Mouse (Mus musculus): Measurements from ENCODE around the gene Zbed5. TPM values are rescaled to one million over a fixed set of nuclear protein-coding genes. Genes with fewer than 3 reads are reported as not detected.
"Not testable (repeated sequence)": the region's sequence is repeated elsewhere in the genome, so short reads cannot be mapped to it uniquely, and the experiment has no call there.

Zbed5 gene
- polyA plus RNA-seq, 1 experiment from 2014 or later, result 18.6 TPM

DNA sequence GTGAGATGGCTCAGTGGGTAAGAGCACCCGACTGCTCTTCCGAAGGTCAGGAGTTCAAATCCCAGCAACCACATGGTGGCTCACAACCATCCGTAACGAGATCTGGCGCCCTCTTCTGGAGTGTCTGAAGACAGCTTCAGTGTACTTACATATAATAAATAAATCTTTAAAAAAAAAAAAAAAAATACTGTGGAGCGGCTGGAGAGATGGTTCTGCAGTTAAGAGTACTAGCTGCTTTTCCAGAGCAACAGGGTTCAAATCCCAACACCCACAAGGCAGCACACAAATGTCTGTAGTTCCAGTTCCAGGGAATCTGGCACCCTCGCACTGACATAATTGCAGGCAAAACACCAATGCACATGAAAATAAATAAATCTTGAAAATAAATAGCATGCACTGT lies 5.1 kb upstream of the Zbed5 start:
- not testable (repeated sequence) for H3K4me1 ChIP-seq (ENCODE audit: control insufficient read depth, insufficient read depth, low read length); H3K4me3 ChIP-seq (ENCODE audit: low read depth, low read length); H3K4me2 ChIP-seq (ENCODE audit: low read depth, low read length); H3K36me3 ChIP-seq (ENCODE audit: control insufficient read depth, insufficient read depth, low read length); H3K27me3 ChIP-seq (ENCODE audit: control insufficient read depth, insufficient read depth, low read length); H3K9ac ChIP-seq (replicated peaks; ENCODE audit: low read depth, low read length); ATAC-seq (ENCODE audit: low read depth); H3K27ac ChIP-seq (ENCODE audit: low read depth, low read length); H3K9me3 ChIP-seq (ENCODE audit: control insufficient read depth, low read length)
- 85% methylated on average over 4 of the region's 7 CpGs for WGBS

DNA sequence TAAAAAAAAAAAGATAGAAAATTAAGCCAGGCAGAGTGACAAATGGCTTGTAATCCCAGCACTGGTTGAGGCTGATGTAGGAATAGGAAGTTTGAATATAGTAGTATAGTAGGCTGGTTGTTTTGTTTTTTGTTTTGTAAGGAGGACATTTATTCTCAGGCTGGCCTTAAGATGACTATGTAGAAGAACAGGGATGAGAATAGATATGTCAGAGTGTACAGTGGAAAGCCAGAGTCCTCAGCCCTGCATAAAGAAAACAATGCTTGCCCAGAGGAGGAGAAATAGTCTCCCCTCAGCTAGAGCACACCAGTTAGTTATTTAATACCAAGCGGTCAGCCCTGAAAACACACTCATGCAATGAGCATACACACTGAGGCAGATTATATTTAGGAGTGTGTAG lies 2.9 kb downstream of the Zbed5 start, which contains the start of gene Phkg1:
Gene Phkg1 (minus strand): TSS at position 101 of the 400 bp plus-strand sequence.
- H3K4me2 ChIP-seq (ENCODE audit: low read depth, low read length), result no peak within 1 kb of the TSS
- H3K4me3 ChIP-seq (ENCODE audit: low read depth, low read length), result no peak within 1 kb of the TSS
- no peak within 1 kb of the TSS for H3K27ac ChIP-seq (ENCODE audit: low read depth, low read length)
- no peak within 1 kb of the TSS for H3K9ac ChIP-seq (replicated peaks; ENCODE audit: low read depth, low read length)
- no peak for ATAC-seq (ENCODE audit: low read depth)
- peaks cover 3% of the 10 kb centered on the region; the same call in 1 of the 2 replicates for H3K4me1 ChIP-seq (ENCODE audit: control insufficient read depth, insufficient read depth, low read length)
- H3K27me3 ChIP-seq (ENCODE audit: control insufficient read depth, insufficient read depth, low read length), result no peaks in the 10 kb centered on the region
- WGBS, result 100% methylated on average over 1 of the region's 1 CpGs
- no peaks in the 10 kb centered on the region for H3K9me3 ChIP-seq (ENCODE audit: control insufficient read depth, low read length)
- H3K36me3 ChIP-seq (ENCODE audit: control insufficient read depth, insufficient read depth, low read length), result peaks cover 7% of the 10 kb centered on the region; the same call in 1 of the 2 replicates

DNA sequence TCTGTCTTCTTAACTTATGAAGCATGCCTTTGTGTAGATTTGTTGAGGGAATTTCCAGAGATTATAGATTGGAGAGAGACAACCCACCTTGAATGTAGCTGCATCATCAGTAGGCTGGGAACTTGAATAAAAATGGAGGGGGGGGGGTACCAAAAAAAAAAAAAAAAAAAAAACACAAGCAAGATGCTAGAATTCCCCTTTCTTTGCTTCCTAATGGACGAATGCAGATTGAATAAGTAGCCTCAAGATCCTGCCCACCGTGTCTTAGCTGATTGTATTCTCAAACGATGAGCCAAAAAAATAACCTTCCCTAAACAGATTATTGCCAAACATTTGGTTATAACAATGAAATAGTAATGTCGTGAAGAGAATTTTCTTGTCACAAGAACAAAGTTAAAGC lies 12.3 kb downstream of the Zbed5 start:
- Histone ChIP-seq H3K4me3 (ENCODE audit: low read depth, low read length) (peak overlapping the region; percentile 65), H3K9me3 (ENCODE audit: control insufficient read depth, low read length) (no peaks in the 10 kb centered on the region)
- 35% methylated on average over 4 of the region's 4 CpGs for WGBS

DNA sequence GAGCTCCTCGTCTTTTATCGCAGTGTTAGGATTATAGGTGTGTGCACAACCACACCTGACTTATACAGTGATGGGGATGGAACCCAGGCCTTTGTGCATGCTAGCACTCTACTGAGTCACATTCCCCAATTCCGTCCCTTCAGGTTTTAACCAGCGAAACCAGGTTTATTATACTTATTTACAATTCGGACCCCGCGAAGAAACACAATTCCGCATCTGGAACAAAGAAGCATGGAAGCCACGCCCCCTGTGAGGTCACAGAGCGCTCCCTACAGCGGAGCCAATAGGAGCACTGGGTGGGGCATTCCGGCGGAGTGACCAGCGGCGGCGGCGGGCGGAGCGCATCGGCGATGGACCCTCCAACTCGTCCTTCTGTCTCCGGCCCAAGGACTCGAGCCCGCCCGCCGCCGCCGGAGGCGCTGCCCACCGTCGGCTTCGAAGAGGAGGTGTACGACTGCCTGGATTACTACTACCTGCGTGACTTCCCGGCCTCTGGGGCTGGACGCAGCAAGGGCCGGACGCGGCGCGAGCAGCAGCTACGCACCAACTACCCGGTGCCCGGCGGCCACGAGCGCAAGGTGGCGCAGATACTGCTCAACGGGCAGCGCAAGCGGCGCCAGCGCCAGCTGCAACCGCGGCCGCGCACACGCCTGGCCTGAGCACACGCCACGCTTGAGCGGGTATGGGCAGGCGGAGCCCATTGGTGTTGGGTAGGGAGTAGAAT lies 12.9 kb downstream of the Zbed5 start, which contains the start of gene Nupr1l:
Gene Nupr1l (plus strand): TSS at position 299 of the 724 bp plus-strand sequence.
- peak within 1 kb of the TSS; percentile 65 for H3K4me3 ChIP-seq (ENCODE audit: low read depth, low read length)
- H3K27ac ChIP-seq (ENCODE audit: low read depth, low read length), result peak within 1 kb of the TSS; percentile 98
- no peaks in the 10 kb centered on the region for H3K9me3 ChIP-seq (ENCODE audit: control insufficient read depth, low read length)

More for the DNA sequence above, 12.3 kb downstream of the Zbed5 start:
- 0 out of 2 replicates have a peak, but pooled peaks cover 4% of the 10 kb centered on the region for H3K36me3 ChIP-seq (ENCODE audit: control insufficient read depth, insufficient read depth, low read length)
- no peaks in the 10 kb centered on the region for H3K27me3 ChIP-seq (ENCODE audit: control insufficient read depth, insufficient read depth, low read length)
- H3K4me1 ChIP-seq (ENCODE audit: control insufficient read depth, insufficient read depth, low read length), result no peaks in the 10 kb centered on the region
- peak overlapping the region; percentile 98 for H3K27ac ChIP-seq (ENCODE audit: low read depth, low read length)
- ATAC-seq (ENCODE audit: low read depth), result no peak
- peak overlapping the region; percentile 75 for H3K4me2 ChIP-seq (ENCODE audit: low read depth, low read length)
- H3K9ac ChIP-seq (replicated peaks; ENCODE audit: low read depth, low read length), result peak overlapping the region; percentile 92

DNA sequence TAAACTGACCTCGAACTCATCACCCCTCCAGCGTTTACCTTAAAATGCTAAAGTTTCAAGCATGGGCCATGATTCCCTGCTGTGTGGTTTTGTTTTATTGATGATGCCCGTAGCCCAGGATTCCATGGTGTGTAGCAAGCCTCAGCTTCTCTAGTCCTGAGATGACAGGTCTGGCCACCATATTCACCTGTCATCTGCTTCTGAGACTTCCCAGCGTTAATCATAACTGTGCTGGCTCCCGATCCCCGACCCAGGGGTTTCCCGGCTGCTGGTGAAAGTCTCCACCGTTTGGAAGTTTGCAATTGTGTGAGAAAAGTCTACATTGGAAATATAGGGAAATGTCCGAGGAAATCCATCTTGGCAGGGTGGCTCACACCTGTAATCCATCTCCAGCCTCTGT lies 13.6 kb downstream of the Zbed5 start:
- ATAC-seq (ENCODE audit: low read depth), result no peak
- Histone ChIP-seq H3K27me3 (ENCODE audit: control insufficient read depth, insufficient read depth, low read length) (no peaks in the 10 kb centered on the region), H3K4me2 (ENCODE audit: low read depth, low read length) (peak overlapping the region; percentile 75), H3K4me1 (ENCODE audit: control insufficient read depth, insufficient read depth, low read length) (no peaks in the 10 kb centered on the region), H3K27ac (ENCODE audit: low read depth, low read length) (peak overlapping the region; percentile 98), H3K9me3 (ENCODE audit: control insufficient read depth, low read length) (no peaks in the 10 kb centered on the region), H3K9ac (replicated peaks; ENCODE audit: low read depth, low read length) (peak overlapping the region; percentile 92; the same call in 1 of the 2 replicates), H3K36me3 (ENCODE audit: control insufficient read depth, insufficient read depth, low read length) (no peaks in the 10 kb centered on the region), H3K4me3 (ENCODE audit: low read depth, low read length) (peak overlapping the region; percentile 65)
- 65% methylated on average over 9 of the region's 9 CpGs for WGBS

More for the DNA sequence above, 12.9 kb downstream of the Zbed5 start, which contains the start of gene Nupr1l:
- peak; percentile 96 for ATAC-seq (ENCODE audit: low read depth)
- Histone ChIP-seq H3K4me1 (ENCODE audit: control insufficient read depth, insufficient read depth, low read length) (no peaks in the 10 kb centered on the region), H3K27me3 (ENCODE audit: control insufficient read depth, insufficient read depth, low read length) (no peaks in the 10 kb centered on the region), H3K4me2 (ENCODE audit: low read depth, low read length) (peak within 1 kb of the TSS; percentile 75), H3K9ac (replicated peaks; ENCODE audit: low read depth, low read length) (peak within 1 kb of the TSS; percentile 92), H3K36me3 (ENCODE audit: control insufficient read depth, insufficient read depth, low read length) (no peaks in the 10 kb centered on the region)
- 1% methylated on average over 61 of the region's 63 CpGs for WGBS

DNA sequence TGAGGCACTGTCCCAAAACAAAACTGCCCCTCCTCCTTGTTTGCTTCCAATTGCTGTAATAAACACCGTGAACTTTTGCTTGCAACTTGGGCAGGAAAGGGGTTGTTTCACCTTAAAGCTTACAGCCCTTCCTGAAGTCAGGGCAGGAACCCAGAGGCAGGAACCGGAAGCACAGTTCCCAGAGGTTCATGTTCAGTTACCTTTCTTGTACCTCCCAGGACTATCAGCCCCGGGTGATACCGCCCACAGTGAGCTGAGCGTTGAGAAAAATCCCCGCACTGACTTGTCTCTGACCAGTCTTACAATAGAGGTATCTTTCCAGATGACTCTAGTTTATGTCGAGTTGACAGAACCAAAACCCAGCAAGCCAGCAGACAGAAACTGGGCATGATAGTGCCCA lies 14.1 kb downstream of the Zbed5 start:
- H3K36me3 ChIP-seq (ENCODE audit: control insufficient read depth, insufficient read depth, low read length), result no peaks in the 10 kb centered on the region
- no peaks in the 10 kb centered on the region for H3K9me3 ChIP-seq (ENCODE audit: control insufficient read depth, low read length)
- H3K9ac ChIP-seq (replicated peaks; ENCODE audit: low read depth, low read length), result no peak overlapping the region
- H3K4me3 ChIP-seq (ENCODE audit: low read depth, low read length), result no peak overlapping the region
- 81% methylated on average over 7 of the region's 7 CpGs for WGBS
- ATAC-seq (ENCODE audit: low read depth), result no peak
- no peaks in the 10 kb centered on the region for H3K4me1 ChIP-seq (ENCODE audit: control insufficient read depth, insufficient read depth, low read length)
- no peaks in the 10 kb centered on the region for H3K27me3 ChIP-seq (ENCODE audit: control insufficient read depth, insufficient read depth, low read length)
- H3K4me2 ChIP-seq (ENCODE audit: low read depth, low read length), result peak overlapping the region; percentile 75; the same call in 1 of the 2 replicates
- H3K27ac ChIP-seq (ENCODE audit: low read depth, low read length), result no peak overlapping the region

DNA sequence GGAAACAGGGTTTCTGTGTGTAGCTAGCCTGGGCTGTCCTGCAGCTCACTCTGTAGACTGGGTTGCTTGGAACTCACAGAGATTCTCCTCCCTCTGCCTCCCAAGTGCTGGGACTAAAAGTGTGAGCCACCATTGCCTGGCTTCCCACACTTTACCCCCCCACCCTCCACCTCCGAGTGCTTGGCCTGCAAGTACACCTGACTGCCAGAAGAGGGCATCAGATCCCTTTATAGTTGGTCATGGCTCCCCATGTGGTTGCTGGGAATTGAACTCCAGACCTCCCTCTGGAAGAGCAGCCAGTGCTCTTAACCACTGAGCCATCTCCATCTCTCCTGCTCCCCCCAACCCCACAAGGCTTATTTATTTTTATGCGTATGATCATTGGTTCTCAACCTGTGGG lies 18.5 kb downstream of the Zbed5 start:
- no peak for ATAC-seq (ENCODE audit: low read depth)
- no peaks in the 10 kb centered on the region for H3K4me1 ChIP-seq (ENCODE audit: control insufficient read depth, insufficient read depth, low read length)
- H3K9me3 ChIP-seq (ENCODE audit: control insufficient read depth, low read length), result no peaks in the 10 kb centered on the region
- H3K4me2 ChIP-seq (ENCODE audit: low read depth, low read length), result no peak overlapping the region
- no peak overlapping the region for H3K27ac ChIP-seq (ENCODE audit: low read depth, low read length)
- no peak overlapping the region for H3K9ac ChIP-seq (replicated peaks; ENCODE audit: low read depth, low read length)
- 25% methylated on average over 2 of the region's 2 CpGs for WGBS
- H3K27me3 ChIP-seq (ENCODE audit: control insufficient read depth, insufficient read depth, low read length), result no peaks in the 10 kb centered on the region
- H3K36me3 ChIP-seq (ENCODE audit: control insufficient read depth, insufficient read depth, low read length), result no peaks in the 10 kb centered on the region
- H3K4me3 ChIP-seq (ENCODE audit: low read depth, low read length), result no peak overlapping the region

DNA sequence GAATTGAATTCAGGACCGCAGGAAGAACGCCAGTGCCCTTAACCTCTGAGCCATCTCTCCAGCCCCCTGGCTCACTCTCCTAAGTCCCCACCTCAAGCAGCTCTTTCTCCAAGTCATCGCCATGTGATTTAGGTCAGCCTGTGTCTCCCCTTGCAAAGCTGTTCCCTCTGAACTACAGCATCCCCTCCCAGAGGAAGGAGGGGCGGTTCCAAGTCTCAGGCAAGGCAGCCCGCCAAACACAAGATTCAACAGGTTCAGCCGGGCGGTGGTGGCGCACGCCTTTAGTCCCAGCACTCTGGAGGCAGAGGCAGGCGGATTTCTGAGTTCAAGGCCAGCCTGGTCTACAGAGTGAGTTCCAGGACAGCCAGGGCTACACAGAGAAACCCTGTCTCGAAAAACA lies 20.0 kb downstream of the Zbed5 start:
- ATAC-seq (ENCODE audit: low read depth); H3K4me1 ChIP-seq (ENCODE audit: control insufficient read depth, insufficient read depth, low read length); H3K27ac ChIP-seq (ENCODE audit: low read depth, low read length); H3K36me3 ChIP-seq (ENCODE audit: control insufficient read depth, insufficient read depth, low read length); H3K9ac ChIP-seq (replicated peaks; ENCODE audit: low read depth, low read length); H3K9me3 ChIP-seq (ENCODE audit: control insufficient read depth, low read length); H3K27me3 ChIP-seq (ENCODE audit: control insufficient read depth, insufficient read depth, low read length); H3K4me2 ChIP-seq (ENCODE audit: low read depth, low read length); H3K4me3 ChIP-seq (ENCODE audit: low read depth, low read length): not testable (repeated sequence)
- 92% methylated on average over 11 of the region's 11 CpGs for WGBS

DNA sequence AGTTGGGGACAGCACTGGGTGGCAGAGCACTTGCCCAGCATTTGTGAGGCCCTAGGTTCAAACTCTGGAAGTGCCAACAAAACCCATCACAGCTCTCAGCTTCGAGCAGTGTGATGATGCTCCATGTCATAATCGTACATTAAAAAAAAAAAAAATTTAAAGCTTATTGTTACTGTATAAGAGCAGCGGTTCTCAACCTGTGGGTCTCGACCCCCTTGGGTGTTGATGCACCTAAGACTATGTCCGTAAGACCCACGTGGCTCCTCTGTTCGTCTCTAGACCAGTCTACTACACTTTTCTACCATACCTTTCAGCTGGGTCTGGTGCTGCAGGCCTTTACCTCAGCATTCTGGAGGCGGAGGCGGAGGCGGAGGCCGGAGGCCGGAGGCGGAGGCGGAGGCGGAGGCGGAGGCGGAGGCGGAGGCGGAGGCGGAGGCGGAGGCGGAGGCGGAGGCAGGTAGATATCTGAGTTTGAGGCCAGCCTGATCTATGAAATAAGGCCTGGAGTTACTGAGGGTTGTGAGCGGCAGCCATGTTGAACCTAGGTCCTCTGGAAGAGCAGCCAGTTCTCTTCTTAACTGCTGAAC lies 22.6 kb downstream of the Zbed5 start:
- H3K4me2 ChIP-seq (ENCODE audit: low read depth, low read length), result no peak overlapping the region
- no peak overlapping the region for H3K4me3 ChIP-seq (ENCODE audit: low read depth, low read length)
- 89% methylated on average over 24 of the region's 24 CpGs for WGBS
- no peak overlapping the region for H3K9ac ChIP-seq (replicated peaks; ENCODE audit: low read depth, low read length)
- H3K27ac ChIP-seq (ENCODE audit: low read depth, low read length), result no peak overlapping the region
- no peak for ATAC-seq (ENCODE audit: low read depth)
- no peaks in the 10 kb centered on the region for H3K36me3 ChIP-seq (ENCODE audit: control insufficient read depth, insufficient read depth, low read length)
- no peaks in the 10 kb centered on the region for H3K9me3 ChIP-seq (ENCODE audit: control insufficient read depth, low read length)
- no peaks in the 10 kb centered on the region for H3K27me3 ChIP-seq (ENCODE audit: control insufficient read depth, insufficient read depth, low read length)
- H3K4me1 ChIP-seq (ENCODE audit: control insufficient read depth, insufficient read depth, low read length), result no peaks in the 10 kb centered on the region
